Mouse (Mus musculus) hindbrain, embryonic 10.5 days (tissue): ENCODE data around the gene Eef1g. TPM values are rescaled to one million over a fixed set of nuclear protein-coding genes. Genes with fewer than 3 reads are reported as not detected.

Experiments used
- DNase-seq: peaks from one replicate; pipeline ENCODE4 v3.0.0-alpha.2; 2017; ENCODE audit warnings: low spot score
- H3K27ac ChIP-seq: fragments of 300-500 bp; sonication (generic); 2 replicates; pipeline ENCODE4 v1.5.1; 2016; ENCODE audit warnings: mild to moderate bottlenecking, moderate library complexity
- H3K27me3 ChIP-seq: fragments of 300-500 bp; sonication (generic); 2 replicates; pipeline ENCODE4 v1.6.1; 2016; ENCODE audit warnings: mild to moderate bottlenecking; ENCODE audit not compliant: poor library complexity, insufficient read depth, severe bottlenecking
- H3K36me3 ChIP-seq: fragments of 300-500 bp; sonication (generic); 2 replicates; pipeline ENCODE4 v1.6.1; 2016; ENCODE audit warnings: mild to moderate bottlenecking, moderate library complexity
- H3K4me1 ChIP-seq: fragments of 300-500 bp; sonication (generic); replicated peaks from 2 replicates; pipeline ENCODE4 v1.6.1; 2016; ENCODE audit warnings: mild to moderate bottlenecking
- H3K4me3 ChIP-seq: fragments of 300-500 bp; sonication (generic); 2 replicates; pipeline ENCODE4 v1.5.1; 2016; ENCODE audit warnings: mild to moderate bottlenecking, moderate library complexity
- H3K9me3 ChIP-seq: fragments of 300-500 bp; sonication (generic); 2 replicates; pipeline ENCODE4 v1.6.1; 2016; ENCODE audit warnings: mild to moderate bottlenecking, moderate library complexity
- WGBS: fragments of 180-500 bp; shearing (Covaris S2); methylation state at CpG from one replicate; pipeline ENCODE4 v1.1.7; 2016; 5-methylcytosine and 5-hydroxymethylcytosine counted together
- polyA plus RNA-seq: library from polyadenylated mRNA; unstranded; fragments of >200 nt; fragmentation: Nextera tagmentation; extraction: Ambion mirVana; gene quantifications from 2 replicates; pipeline ENCODE4 v1.2.1, GENCODE M21; 2016

Eef1g gene
- polyA plus RNA-seq, result 402 and 497 TPM in 2 replicates

GRCm38 (mm10) chr19:8966590-8967372 lies at the start of gene Eef1g:
TSS of gene Eef1g (plus strand) at chr19:8967041.
- H3K27ac ChIP-seq, result peak within 1 kb of the TSS; percentile 95
- H3K36me3 ChIP-seq, result peaks cover 81% of the 10 kb centered on the region
- 2% methylated on average over 52 of the region's 52 CpGs for WGBS

DNA sequence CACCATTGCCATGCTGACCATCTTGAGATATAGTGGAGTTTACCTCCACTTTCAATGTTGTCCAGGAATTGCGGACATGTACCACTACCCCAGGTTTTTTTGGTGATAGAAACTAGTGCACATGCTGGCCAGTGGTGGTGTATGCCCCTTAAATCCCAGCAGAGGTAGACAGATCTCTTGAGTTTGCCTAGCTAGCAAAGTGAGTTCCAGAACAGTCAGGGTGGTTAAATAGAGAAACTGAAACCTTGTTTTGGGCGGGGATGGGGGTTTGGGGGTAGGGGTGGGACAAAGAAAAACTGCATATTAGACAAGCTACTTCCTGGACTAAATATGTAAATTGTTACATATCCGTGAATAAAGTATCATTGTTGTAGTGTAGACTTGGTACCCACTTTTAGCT lies 47.8 kb upstream of the Eef1g start:
- WGBS, result 95% methylated on average over 3 of the region's 3 CpGs
- Histone ChIP-seq H3K36me3 (peaks cover 55% of the 10 kb centered on the region), H3K27me3 (no peaks in the 10 kb centered on the region), H3K27ac (no peak overlapping the region), H3K4me3 (no peak overlapping the region), H3K4me1 (peaks cover 22% of the 10 kb centered on the region), H3K9me3 (no peaks in the 10 kb centered on the region)
- no peak for DNase-seq

More at GRCm38 (mm10) chr19:8966590-8967372, at the start of gene Eef1g:
- H3K4me1 ChIP-seq, result peaks cover 29% of the 10 kb centered on the region
- H3K27me3 ChIP-seq, result no peaks in the 10 kb centered on the region
- H3K4me3 ChIP-seq, result peak within 1 kb of the TSS; percentile 88
- H3K9me3 ChIP-seq, result no peaks in the 10 kb centered on the region
- peak; percentile 100 for DNase-seq

- Histone ChIP-seq H3K4me1 (peaks cover 22% of the 10 kb centered on the region), H3K9me3 (no peaks in the 10 kb centered on the region), H3K27me3 (no peaks in the 10 kb centered on the region), H3K36me3 (peaks cover 53% of the 10 kb centered on the region), H3K4me3 (peak overlapping the region; percentile 89), H3K27ac (peak overlapping the region; percentile 94)
- DNase-seq, result no peak
- 70% methylated on average over 6 of the region's 6 CpGs for WGBS
These were observed 47.2 kb upstream of the Eef1g start for GRCm38 (mm10) chr19:8919684-8920072.

GRCm38 (mm10) chr19:8920073-8920736 lies 46.6 kb upstream of the Eef1g start, which contains the start of gene B3gat3:
TSS of gene B3gat3 (plus strand) at chr19:8920374.
- H3K27ac ChIP-seq, result peak within 1 kb of the TSS; percentile 94
- H3K9me3 ChIP-seq, result no peaks in the 10 kb centered on the region

GRCm38 (mm10) chr19:8920836-8921291 lies 46.0 kb upstream of the Eef1g start:
- Histone ChIP-seq H3K27me3 (no peaks in the 10 kb centered on the region), H3K4me1 (peaks cover 22% of the 10 kb centered on the region), H3K9me3 (no peaks in the 10 kb centered on the region), H3K36me3 (peaks cover 49% of the 10 kb centered on the region), H3K27ac (peak overlapping the region; percentile 94), H3K4me3 (peak overlapping the region; percentile 89)
- 4% methylated on average over 6 of the region's 6 CpGs for WGBS
- peak; percentile 20 for DNase-seq

More at GRCm38 (mm10) chr19:8920073-8920736, 46.6 kb upstream of the Eef1g start, which contains the start of gene B3gat3:
- Histone ChIP-seq H3K4me3 (peak within 1 kb of the TSS; percentile 89), H3K36me3 (peaks cover 49% of the 10 kb centered on the region), H3K27me3 (no peaks in the 10 kb centered on the region), H3K4me1 (peaks cover 22% of the 10 kb centered on the region)
- 2% methylated on average over 50 of the region's 50 CpGs for WGBS
- DNase-seq, result peak; percentile 97

DNA sequence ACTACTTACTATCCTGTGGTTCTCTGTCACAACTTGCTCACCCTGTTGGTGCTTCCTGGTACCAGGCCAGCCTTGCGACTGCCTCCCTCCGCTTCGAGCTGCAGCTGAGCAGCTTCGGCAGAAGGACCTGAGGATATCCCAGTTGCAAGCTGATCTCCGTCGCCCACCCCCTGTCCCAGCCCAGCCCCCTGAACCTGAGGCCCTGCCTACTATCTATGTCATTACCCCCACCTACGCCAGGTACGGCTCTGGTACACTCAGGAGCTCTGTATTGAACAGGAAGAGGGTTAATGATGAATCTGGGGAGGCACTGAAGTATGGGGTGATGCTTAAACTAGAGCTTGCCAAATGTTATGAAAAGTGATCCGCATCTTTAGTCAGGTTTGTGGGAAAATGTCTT lies 45.1 kb upstream of the Eef1g start:
- H3K27ac ChIP-seq, result no peak overlapping the region

GRCm38 (mm10) chr19:8926766-8927165 lies 40.1 kb upstream of the Eef1g start:
- no peak overlapping the region for H3K4me3 ChIP-seq
- no peak overlapping the region for H3K27ac ChIP-seq
- peaks cover 59% of the 10 kb centered on the region for H3K36me3 ChIP-seq
- no peak for DNase-seq
- WGBS, result 82% methylated on average over 2 of the region's 2 CpGs
- no peaks in the 10 kb centered on the region for H3K27me3 ChIP-seq
- H3K9me3 ChIP-seq, result no peaks in the 10 kb centered on the region
- H3K4me1 ChIP-seq, result peaks cover 30% of the 10 kb centered on the region

More for the DNA sequence above, 45.1 kb upstream of the Eef1g start:
- Histone ChIP-seq H3K9me3 (no peaks in the 10 kb centered on the region), H3K4me1 (peaks cover 22% of the 10 kb centered on the region), H3K36me3 (peaks cover 49% of the 10 kb centered on the region), H3K27me3 (no peaks in the 10 kb centered on the region), H3K4me3 (peak overlapping the region; percentile 26; the same call in 1 of the 2 replicates)
- no peak for DNase-seq
- 76% methylated on average over 9 of the region's 9 CpGs for WGBS

DNA sequence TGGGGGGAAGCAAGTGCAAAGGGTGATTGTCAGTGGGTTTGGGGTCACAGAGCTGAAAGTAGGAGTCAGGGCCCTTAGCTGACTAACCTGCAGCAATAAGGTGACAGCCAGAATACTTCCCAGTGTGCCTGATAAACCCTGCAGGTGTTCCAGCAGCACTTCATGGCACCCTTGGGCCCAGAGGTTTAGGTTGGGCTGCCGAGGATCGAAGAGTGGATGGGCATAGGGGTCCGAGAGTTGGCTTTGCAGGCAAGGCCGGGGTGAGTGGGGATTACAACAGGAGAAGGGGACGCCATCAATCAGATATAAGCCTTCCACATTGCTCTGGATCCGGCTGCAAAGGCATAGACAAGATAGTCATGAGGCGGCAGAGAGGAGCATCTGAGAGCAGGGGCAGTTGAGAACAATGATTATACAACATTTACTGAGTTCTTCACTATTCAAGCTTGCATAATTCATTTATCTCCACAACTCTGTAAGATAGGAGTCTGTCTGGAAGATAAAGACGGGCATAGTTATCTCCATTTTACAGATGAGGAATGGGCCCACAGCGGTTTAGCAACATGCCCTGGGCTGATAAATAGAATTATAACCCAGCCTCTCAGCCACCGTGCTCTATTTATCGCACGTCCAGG lies 38.8 kb upstream of the Eef1g start:
- 88% methylated on average over 12 of the region's 12 CpGs for WGBS
- peaks cover 28% of the 10 kb centered on the region for H3K4me1 ChIP-seq
- H3K27me3 ChIP-seq, result no peaks in the 10 kb centered on the region
- no peak overlapping the region for H3K4me3 ChIP-seq
- peaks cover 54% of the 10 kb centered on the region for H3K36me3 ChIP-seq
- no peaks in the 10 kb centered on the region for H3K9me3 ChIP-seq
- no peak overlapping the region for H3K27ac ChIP-seq
- no peak for DNase-seq

GRCm38 (mm10) chr19:8928689-8929223 lies 38.1 kb upstream of the Eef1g start:
- WGBS, result 14% methylated on average over 16 of the region's 16 CpGs
- Histone ChIP-seq H3K4me3 (peak overlapping the region; percentile 81), H3K9me3 (no peaks in the 10 kb centered on the region), H3K27me3 (no peaks in the 10 kb centered on the region), H3K27ac (peak overlapping the region; percentile 92), H3K36me3 (peaks cover 54% of the 10 kb centered on the region), H3K4me1 (peaks cover 28% of the 10 kb centered on the region)
- no peak for DNase-seq

- Histone ChIP-seq H3K27ac (peak within 1 kb of the TSS; percentile 92), H3K4me1 (peaks cover 28% of the 10 kb centered on the region), H3K9me3 (no peaks in the 10 kb centered on the region), H3K27me3 (no peaks in the 10 kb centered on the region), H3K36me3 (peaks cover 55% of the 10 kb centered on the region), H3K4me3 (peak within 1 kb of the TSS; percentile 81)
- WGBS, result under 1% methylated on average over 73 of the region's 74 CpGs
- peak; percentile 82 for DNase-seq
These were observed 37.4 kb upstream of the Eef1g start, which contains the start of the genes Rom1 and Eml3 for GRCm38 (mm10) chr19:8929224-8930088. TSS of gene Rom1 (minus strand) at chr19:8929356. TSS of gene Eml3 (plus strand) at chr19:8929552.

GRCm38 (mm10) chr19:8930117-8930516 lies 36.7 kb upstream of the Eef1g start:
- Histone ChIP-seq H3K27ac (peak overlapping the region; percentile 92), H3K36me3 (peaks cover 60% of the 10 kb centered on the region), H3K9me3 (no peaks in the 10 kb centered on the region), H3K27me3 (no peaks in the 10 kb centered on the region), H3K4me3 (peak overlapping the region; percentile 81), H3K4me1 (peaks cover 28% of the 10 kb centered on the region)
- 15% methylated on average over 11 of the region's 11 CpGs for WGBS
- no peak for DNase-seq
